Mouse (Mus musculus): ENCODE data around the gene Tlr8.
"Not testable (repeated sequence)": the region's sequence is repeated elsewhere in the genome, so short reads cannot be mapped to it uniquely, and the experiment has no call there.

Gene Tlr8

DNA sequence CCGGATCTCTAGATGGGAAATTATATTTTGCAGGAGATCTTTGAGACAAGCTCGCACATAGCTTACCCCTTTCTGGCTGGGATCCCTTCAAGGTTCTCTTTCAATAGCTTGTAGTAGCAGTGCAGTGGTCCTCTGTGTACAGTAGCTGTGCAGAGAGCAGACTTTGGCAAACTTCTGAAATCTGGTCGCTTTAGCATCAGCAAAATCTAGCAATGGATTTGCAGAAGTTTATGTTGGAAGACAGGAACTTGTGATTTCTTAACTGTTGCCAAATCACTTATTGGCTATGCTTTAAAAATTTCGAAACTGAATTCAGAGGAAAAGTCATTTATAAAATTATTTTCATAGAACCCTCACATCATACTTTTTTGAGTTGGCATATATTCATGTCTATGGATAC, at the start of gene Tlr8:
Gene Tlr8 (minus strand): TSS at position 244 of the 400 bp plus-strand sequence.
- DNase-seq (ENCODE audit: low spot score), result no peak

DNA sequence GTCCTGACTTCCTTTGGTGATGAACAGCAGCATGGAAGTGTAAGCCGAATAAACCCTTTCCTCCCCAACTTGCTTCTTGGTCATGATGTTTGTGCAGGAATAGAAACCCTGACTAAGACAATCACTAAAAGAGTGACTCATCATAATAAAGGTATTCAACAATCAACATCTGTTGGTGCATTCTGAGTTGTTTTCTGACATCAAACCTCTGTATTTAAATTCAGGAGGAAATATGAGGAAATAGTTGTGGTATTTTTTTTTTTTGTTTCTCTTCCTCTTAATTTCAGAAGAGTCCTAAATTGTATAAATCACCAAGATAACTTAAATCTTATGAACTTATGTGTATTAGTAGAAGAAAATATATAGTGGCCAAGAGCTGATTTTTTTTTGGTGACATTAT, 37.9 kb upstream of the Tlr8 start:
- DNase-seq (ENCODE audit: low spot score), result not testable (repeated sequence)

DNA sequence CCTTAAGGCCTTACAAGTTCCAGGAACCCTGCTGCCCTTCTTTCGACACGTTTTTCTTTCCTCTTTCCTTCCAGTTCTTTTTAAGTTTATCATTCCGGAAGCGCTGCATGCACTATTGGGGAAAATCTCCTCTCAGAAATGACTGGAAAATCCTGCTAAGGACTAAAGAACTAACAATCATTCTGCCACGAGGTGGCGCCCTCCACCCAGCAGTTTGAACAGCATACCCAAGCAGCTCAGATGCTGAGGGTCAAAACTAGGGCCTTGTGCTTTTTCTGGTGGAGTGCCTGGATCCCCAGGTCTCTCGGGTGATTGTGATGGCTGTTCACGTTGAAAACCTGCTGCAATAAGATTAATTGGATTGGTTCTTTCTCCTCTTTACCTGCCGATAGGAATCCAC, 12.8 kb upstream of the Tlr8 start:
- DNase-seq (ENCODE audit: low spot score), result peak; percentile 83

DNA sequence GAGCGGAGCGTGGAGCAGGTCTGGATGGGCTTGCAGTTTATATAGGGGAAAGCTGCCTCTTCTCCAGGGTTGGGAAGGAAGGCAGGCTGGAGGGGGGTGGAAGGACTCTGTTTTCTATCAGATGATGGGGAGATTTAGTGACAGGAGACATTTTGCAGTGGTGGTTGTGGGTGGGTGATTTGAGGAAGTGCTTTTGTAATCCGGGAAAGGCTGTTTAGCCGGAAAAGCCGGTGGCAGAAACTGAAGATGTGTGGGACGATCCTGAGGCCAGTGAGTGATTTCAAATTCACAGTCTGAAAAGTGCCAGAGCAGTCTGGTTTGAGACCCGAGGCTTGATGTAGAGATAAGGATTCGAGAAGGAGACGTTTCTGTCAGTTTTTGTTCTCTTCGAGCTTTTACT, 12.4 kb upstream of the Tlr8 start:
- peak; percentile 2 for DNase-seq (ENCODE audit: low spot score)

DNA sequence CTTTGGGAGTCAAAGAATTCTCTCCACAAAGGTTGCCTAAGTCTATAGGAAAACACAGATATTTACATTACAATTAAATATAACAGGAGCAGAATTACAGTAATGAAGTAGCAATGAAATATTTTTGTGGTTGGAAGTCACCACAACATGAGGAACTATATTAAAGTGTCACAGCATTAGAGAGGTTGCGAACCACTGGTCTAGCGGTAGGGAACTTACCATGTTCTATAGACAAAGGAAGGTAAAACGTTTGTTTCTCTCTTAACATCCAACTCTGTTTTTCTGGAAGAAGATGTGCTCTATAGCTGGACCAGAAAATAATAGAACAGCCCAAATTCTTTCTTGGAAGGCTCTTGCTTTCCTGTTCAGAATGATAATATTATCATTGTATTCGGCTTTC, 599 bp downstream of the Tlr8 start:
- DNase-seq (ENCODE audit: low spot score), result no peak

DNA sequence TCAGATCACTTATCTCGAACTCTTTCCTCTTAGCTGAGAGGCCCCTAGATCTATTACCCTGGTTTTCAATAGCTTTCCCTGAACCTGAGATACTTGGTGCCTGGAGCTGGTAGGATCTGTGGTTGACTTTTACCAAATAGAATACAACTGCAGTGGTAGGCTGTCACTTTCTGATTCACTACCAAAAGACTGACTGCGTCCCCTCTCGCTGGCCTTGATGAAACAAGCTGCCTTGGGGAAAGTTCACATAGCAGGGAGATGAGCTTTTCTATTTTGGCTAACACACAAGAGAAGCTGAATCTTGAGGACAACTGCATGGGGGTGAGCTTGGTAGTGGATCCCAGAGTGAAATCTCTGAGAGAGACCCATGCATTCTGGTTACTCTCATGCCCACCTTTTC, 22.4 kb downstream of the Tlr8 start:
- DNase-seq (ENCODE audit: low spot score), result no peak

DNA sequence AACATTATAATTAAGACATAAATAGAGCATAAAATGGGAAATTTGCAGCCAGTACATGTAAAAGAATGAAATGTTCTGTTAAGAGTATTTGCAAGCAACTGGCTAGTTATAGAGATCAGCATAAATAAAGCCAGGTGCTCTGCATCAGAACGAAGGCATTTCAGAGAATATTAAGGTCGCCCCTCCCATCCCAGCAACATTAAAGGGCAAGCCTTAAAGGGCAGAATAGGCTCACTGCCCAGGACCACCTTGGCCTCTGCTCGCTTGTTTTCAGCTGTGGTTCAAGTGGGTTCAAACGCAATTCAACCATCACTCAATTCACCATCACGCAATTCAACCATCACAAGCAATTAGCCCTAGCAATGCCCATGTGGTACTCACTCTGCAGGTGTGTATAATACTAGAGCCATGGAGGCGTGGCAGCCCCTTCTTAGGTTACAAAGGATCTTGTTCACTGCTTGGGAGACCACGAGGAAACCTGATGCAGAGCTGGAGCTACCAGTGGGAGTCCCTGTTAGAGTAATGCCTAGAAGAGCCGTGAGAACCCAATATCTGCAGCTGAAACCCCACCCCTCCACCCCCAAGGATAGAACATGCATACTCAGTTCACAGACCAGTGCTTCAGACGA, 24.7 kb downstream of the Tlr8 start:
- no peak for DNase-seq (ENCODE audit: low spot score)

DNA sequence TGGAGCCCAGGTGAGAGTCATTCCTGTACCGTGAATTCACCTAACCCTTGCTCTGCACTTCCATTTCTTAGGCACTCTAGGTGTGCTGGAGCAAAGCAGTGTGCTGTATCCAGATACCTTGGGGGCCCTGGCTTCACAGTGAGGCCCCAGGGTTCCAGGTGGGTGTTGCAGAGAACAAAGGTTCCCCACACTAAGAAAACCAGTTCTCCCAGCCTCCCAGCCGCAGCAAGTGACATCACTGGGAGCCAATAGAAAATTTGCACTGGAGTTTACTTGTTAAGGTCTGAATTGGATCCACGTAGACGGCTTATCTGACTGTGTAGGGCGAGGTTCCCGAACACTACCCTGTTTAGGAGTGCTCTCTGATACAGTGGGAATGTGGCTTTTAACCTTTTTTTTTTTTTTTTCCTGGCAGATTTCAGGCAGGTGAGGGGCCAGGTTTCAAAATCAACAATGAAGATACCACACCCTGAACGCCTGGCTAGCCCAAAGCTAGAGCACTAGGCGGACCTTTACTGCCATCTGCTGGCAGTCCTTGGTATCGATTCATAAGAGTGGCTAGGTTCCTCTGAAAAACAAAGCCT, 30.9 kb downstream of the Tlr8 start:
- peak; percentile 84 for DNase-seq (ENCODE audit: low spot score)

DNA sequence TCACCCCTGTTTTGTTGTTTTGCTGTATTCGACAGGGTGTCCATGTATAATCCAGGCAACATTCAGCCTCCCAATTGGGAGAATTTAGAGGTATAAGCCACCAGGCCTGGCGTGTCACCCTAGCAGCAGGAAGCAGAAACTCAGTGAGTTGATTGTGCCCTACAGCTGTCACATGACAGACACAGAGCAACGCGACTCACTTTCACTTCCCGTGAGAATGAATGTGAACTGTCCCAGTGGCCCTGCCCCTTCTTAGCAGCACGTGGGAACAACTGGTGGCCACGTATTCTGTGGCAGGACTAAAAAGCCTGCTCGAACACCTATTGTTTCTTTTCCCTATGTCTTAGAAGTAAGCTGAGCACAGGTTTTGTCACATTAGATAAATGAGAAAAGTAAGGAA, 33.0 kb downstream of the Tlr8 start:
- no peak for DNase-seq (ENCODE audit: low spot score)

DNA sequence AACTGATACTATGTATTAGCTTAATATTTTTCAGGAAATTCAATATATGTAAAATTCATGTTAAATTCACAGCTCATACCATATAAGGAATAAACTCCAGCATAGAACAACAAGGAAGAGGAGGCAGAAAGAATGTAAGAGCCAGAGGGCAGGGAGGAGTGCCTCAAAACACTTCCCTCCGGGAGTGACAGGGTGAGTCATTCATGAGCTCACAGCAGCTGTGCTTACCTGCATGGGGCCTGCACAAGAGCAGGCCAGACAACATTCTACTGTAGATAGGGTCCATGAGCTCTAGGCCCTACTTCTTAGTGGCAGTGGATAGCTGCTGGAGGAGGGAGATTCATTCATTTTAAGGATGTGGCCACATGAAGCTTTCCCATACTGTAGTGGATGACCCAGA, 34.3 kb downstream of the Tlr8 start:
- no peak for DNase-seq (ENCODE audit: low spot score)

DNA sequence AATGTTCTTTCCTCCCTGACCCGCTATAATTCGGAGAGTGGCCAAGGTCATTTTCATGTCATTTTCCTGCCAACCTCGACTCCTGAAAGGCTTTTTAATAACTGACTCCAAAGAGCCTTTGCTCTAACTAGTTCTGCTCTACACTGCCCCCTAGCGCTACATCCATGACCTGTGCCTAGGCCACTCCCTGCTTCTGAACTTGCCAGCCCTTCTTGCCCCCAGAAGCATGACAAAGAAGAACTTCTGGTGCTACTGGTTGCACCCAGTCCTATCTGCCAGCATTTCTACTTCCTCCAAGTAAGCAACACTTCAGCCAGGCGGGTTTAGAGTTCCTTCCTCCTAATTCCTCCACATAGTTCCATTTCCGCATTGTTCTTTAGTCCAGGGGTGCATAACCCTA, 34.9 kb downstream of the Tlr8 start:
- peak; percentile 74 for DNase-seq (ENCODE audit: low spot score)

DNA sequence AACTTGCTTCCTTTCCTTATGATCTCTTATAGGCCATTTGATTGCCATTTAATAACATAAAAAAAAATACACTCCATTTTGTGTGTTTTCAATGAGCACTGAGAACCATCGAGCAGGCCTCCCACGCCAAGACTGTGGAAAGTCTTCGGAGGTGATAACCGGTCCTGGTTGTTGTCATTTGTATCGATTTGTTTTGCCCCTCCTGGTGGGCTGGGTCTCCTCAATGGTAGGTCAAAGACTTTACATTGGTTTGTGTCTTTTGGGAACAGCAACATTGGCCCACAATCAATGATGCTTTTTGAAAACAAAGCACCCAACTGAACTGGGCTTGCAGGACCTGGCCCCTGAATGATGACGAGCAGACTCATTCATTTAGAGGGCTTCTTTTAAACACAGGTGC, 36.4 kb downstream of the Tlr8 start:
- no peak for DNase-seq (ENCODE audit: low spot score)

DNA sequence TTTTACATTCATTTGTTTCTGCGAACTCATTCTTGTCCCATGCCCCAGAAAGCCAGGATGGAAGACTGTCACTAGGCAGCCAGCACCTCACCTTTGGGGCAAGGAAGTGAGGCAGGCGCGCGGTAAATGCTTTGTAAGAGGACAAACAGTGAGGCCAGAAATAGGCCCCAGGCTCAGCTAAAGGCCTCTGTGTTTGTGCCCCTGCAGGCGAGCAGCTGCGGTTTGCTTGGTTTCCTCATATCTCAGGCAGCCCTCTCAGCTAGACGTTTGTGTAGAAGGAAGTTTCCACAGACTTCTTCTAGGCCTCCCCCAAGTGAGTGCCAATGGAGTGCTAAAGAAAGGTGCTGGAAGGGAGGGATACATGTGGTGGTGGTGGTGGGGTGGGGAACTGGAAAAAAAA, 37.0 kb downstream of the Tlr8 start:
- no peak for DNase-seq (ENCODE audit: low spot score)

DNA sequence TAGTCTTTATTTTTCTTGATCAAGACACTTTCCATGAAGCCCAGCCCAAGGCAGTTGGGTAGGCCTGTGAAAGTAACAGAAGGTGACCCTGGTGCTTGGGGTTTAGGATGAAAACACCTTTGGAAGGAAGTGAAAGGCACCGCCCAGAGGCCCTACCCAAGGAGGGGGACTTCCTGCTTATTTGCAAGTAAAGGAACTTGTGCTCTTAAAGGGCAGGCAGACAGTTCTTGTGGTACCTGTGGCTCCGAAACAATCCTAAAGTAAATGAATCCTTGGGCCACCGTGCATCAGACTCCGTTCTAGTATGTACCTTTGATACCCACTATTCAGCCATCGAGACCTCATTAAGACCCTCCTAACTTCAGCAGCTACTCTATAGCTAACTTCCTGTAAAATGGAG, 37.6 kb downstream of the Tlr8 start:
- no peak for DNase-seq (ENCODE audit: low spot score)

DNA sequence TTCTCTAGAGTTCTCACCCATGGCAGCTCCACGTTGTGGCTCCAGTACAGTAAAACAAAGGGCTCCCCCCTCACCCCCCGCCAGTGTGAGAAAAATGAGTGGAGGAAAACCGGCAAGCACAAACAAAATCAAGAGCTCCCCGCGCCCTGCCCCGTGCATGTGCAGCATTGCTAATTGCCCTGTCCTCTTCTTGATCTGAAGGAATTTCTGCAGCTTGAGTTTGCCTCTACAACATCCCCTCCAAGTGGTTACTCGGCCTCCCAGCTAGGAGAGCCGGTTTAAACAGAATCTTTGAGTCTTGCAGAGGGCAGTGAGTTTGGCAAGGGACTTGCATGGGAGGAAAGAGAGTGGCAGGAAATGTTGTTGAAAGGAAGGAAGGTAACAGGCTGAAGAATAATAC, 51.4 kb downstream of the Tlr8 start:
- DNase-seq (ENCODE audit: low spot score), result peak; percentile 50

DNA sequence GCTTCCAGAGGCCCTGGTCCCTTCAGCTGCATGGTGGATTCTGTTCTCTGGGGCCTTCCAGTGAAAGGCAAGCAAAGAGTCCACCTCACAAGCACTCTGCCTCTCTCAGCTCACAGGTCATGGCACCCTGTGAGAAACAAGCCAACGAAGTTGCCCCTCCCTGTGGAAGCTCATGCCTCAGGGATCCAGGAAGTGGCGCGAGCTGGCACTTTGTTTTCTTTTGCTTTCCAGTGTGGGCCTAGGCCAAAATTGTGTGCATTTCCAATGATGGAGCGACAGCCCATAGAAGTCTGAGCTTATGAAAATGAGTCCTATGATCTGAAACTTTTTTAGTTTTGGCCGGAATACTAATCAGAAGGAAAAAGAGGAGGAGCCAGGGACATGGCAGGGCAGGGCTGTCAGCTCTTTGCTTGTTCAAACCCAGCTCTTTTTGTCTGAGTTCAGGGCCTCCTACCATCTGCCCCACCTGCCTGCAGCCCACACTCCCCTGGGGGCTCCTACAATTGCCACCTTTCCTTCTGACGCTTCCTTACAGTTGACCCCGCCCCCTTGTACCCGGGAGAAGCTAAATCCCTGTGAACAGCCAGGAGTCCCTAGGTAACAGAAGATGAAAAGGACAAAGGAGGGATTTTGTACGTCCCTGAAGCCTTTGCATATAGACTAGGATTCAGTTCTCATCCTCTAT, 52.1 kb downstream of the Tlr8 start:
- DNase-seq (ENCODE audit: low spot score), result peak; percentile 2

DNA sequence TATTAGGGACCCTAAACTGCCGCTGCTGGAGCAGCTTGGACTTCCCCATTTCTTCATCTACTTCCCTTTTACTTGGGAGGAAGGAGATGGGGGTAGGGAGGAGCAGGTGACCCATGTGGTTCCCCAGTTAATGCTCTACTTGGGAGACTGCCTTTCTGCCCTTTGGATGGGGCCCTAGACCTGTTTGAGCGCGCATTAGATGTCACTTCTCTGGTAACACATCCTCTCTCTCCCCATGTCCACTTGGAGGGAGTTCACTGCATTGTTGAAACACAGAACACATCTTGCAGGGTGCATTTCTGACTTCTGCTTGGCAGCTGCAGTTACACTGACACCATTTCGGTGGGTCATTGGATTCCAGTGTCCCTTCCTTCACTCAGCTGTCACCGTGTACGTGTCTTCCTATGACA, 53.8 kb downstream of the Tlr8 start:
- no peak for DNase-seq (ENCODE audit: low spot score)

DNA sequence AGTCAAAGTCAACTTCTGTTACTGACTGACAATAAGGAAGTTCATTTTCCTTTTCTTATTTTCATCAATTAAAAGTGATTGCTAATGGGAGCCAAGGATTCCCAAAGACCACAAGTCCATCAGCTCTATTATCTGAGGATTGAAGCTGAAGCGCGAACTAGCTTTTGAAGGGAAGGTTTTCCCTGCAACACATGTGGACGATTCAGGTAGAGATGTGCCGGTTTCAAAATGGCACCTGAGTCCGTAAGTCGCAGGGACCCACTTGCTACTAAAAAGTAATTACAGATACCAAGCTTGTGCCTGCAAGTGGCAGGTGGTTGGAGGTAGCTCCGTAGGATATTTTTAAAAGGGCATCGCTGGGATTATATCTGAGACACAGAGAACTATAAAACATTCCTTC, 54.3 kb downstream of the Tlr8 start:
- DNase-seq (ENCODE audit: low spot score), result no peak

DNA sequence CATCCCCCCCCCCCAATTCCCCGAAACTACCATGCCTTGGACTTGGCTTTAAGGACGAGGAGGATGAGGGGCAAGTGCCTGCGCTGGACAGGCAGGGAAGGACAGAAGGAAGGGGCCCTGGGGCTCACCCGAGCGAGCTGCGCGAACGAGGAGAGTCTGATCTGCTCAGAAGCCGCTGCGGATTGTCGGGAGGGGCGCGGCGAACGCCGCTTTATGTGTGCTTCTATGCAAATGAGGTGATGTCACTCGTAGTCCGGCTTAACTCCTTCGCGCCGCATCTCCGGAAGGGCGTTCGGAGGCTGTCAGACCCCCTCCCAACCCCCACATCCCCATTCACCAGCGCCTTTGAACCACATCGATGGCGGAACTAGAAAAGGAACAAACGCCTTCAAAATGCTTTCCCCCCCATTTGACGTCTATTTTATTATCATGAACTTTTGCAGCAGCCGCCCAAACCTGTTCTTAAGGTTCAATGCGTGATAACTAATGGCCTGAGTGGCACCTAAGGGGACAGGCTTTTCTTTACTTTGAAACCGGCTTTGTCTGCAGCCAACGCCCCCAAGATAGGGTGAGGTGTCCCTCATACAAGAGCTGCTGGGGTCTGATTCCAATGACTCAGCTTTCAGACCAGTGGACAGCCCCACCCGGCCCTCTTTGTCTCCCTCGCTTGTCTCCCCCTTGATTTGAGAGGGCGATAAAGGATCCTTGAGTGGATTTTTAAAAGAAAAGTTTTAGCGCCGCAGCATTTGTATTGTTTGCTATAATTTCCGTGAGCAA, 55.0 kb downstream of the Tlr8 start, which contains the start of gene Tmsb4x:
Gene Tmsb4x (minus strand): TSS at position 338 of the 777 bp plus-strand sequence.
- DNase-seq (ENCODE audit: low spot score), result peak; percentile 86

DNA sequence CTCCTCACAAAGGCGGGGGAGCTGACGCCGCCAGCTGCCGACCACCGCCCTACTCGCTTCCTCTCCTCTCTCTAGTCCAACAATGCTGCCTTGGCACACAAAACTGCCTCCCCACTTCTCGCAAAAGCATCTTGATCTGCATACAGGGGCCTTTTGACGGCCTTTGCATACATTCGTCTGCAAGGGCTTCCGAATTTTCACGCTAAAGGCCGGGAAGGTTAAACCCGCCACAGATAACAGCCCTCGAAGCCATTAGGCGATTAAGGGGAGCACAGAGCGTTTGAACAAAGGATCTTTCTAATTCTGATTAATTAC, 55.7 kb downstream of the Tlr8 start:
- peak; percentile 47 for DNase-seq (ENCODE audit: low spot score)

DNA sequence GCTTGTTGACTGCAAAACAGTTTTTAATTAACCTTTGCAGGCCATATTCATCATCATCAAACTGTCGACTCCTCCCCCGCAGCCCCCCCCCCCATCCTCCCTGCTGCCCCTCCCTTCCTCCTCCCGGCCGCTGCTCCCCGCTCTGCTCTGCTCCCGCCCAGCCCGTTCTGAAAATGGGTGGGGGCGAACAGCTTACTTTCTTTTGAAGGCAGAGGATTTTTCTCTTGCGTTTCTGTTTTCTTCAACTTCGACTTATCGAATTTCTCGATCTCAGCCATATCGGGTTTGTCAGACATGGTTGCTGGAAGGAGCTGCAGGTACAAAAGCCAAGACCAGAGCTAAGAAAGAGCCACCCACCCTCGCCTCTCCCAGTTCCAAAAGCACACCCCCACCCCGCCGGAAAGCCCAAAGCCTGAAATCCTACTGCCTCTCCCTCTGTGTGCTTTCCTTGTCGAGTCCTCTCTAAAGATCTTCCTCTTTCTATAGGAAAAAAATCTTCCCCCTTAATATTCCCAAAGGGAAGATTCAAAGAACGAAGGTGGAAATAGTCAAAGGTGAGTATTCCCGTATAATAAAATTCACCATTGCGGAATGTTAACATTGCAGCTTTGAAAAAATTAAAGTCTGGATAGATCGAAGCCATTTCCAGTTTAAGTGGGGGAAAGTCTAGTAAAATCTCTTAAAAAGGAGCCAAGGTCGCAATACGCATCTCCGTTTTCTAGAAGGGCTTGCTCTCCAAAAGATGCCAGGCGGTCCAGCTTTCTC, 56.2 kb downstream of the Tlr8 start:
- peak; percentile 39 for DNase-seq (ENCODE audit: low spot score)

DNA sequence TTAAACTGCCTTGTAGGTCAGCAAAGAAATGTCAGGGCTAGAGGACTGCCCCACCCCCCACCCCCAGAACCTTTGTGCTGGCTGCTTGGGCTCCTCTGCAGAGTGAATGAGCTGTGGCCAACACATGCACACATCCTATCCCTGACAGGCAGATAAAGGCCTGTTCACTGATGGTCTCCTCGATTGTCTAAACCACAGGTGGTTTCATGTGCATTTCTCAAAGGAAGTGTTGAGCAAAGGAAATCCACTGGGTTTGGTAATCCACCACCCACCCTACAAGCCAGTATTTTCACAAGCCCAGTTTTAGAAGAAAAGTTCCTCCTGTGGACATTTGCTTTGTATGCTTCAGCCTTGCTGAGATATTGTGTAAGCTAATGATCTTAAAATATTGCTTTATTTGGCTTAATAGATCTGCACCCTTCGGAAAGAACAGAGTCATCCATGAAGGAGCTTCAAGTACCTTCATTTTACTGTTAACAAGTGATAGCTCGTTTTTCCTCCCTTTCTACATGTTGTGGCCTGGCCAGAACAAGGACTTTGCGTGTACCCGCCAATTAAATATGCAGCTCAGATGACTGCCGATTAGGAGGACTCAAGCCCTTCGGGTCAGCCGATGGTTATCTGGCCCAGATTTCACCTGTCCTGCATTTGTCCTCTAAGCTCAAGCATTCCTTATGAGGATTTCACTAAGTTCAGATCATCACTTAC, 58.2 kb downstream of the Tlr8 start:
- DNase-seq (ENCODE audit: low spot score), result peak; percentile 32
